Mouse (Mus musculus) cerebellum, adult 9-10 months (tissue): Measurements from ENCODE around the gene Cep170b.

Experiments
- DNase-seq: peaks from one replicate; pipeline ENCODE4 v3.0.0; 2022

The Cep170b gene

DNA sequence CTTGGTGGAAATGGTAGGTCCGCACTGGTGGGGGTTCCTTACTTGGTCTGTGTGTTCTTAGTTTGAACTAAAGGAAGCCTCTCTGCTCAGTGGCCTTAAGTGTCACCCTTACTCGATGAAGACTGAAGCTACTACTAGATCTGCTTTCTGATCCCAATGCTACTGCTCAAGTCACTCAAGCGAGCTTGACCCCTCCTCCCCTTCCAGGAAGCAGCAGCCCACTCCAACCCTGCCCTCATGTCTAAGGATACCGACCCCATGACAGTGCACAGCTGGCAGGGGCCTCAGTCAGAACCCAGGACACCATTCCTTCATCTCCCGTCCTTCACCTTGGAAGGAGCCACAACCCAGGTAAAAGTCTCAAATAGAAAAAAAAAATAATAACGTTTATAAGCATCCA lies at the start of gene Cep170b:
TSS of gene Cep170b (plus strand) at position 240 of the 400 bp plus-strand sequence.
- DNase-seq, result no peak

DNA sequence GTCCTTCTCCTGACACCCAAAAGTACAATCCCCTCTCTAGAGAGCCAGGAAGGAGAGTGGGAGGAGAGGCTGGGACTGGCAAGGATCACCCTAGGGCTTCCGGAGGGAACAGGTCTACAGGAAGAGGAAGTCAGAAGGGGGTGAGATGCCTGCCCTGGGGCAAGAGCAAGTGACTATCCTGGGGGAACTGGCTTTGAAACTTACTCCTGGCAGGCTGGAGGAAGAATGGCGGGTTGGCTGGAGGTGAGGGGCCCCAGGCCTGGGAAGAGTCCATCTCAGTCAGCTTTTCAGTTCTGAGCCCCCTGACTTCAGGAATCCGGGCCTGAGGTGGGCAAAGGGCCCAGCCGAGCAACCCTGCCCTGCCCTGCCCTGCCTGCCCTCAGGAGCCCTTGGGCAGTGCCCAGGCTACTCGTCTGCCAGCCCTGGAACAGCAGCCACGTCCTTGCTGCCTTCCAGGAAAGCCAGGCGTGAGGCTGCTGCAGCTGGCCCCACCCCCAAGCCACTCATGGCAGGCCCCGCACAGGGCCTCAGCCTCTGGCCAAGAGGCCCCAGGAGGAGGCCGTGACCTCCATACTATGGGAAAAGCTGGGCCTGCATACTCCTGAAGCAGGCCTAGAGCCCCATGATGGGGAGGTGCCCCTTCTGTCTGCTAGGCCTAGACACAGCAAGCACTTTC lies 49.4 kb upstream of the Cep170b start:
- DNase-seq, result no peak

DNA sequence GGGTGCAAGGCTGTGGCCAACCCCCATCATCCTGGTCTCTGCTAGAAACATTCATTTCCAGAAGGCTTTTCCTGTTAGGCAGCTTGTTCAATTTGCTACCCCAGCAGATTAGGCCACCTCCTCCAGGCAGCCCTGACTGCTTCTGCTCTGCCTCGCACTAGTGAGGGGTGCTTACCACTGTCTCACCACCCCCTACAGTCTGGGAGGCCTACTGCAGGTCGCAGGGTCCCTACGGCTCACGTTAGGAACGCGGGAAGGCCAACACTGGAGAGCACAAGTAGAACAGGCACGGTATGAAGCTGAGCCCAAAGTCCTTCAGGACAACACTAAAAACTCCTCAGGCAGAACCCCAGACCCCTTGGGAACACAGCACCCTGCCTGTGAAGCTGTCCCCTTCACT lies 48.4 kb upstream of the Cep170b start:
- DNase-seq, result no peak

- no peak for DNase-seq
Measured at GRCm38 (mm10) chr12:112672744-112673575, 47.3 kb upstream of the Cep170b start.

- peak; percentile 46 for DNase-seq
Measured at GRCm38 (mm10) chr12:112673576-112674091, 46.6 kb upstream of the Cep170b start.

DNA sequence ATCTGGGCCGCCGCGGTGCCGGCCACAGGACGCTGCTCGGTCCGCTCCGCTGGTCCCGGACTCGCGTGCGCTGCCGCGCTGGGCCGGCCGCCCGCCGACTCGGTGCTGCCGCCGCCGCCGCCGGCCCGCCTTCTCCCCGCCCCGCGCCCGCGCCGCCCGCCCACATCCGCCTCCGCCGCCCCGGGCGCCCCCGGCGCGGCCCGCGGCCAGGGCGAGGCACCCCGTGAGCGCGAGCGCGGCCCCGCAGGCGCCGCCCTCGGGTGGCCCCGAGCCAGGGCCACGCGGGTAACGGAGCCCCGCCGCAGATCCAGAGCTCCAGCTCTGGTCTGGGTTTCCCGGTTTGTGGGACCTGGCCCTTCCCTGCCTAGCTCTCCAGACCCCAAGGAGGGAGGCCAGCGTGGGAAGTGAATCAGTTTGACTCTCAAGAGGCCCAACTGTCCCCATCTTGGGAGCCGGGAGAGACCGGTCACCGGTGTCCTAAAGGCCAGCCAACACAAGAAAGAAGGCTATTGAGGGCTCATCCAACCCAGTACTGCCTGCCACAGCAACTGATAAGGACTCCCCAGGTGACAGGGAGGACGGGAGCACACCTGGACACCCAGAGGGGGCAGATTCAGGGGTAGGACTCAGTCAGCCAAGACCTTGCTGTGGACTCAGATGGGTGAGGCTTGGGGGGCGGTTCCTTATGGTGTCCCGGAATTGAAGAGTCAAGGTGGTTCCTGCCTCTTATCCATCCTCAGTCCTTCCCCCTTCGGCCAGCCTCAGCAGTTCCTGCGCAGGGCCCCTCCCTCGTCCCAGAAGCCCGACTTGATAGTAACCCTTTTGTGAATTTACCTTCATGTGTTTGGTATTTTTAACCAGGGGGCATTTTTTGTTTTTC lies 45.9 kb upstream of the Cep170b start, which contains the start of gene Akt1:
TSS of gene Akt1 (minus strand) at position 753 of the 880 bp plus-strand sequence.
- DNase-seq, result peak; percentile 68

GRCm38 (mm10) chr12:112675245-112676035 lies 44.8 kb upstream of the Cep170b start:
- peak; percentile 88 for DNase-seq

DNA sequence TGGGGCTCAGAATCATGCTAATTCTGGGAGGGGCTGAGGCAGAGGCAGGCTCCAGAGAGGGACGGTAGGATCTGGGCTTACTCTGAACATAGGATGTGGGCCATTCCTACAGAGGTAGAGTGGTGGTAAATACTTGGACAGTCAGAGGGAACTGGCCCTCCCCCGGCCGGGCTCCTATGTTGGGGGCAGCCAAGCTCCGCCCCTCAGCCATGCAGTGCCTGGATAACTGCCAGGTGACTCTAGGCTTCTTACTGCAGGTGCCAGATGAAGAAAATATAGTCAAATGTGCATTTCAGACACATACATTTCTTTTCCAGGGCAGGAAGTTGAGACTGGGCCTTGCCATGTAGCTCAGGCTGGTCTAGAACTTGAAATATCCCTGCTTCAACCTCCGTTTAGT lies 43.2 kb upstream of the Cep170b start:
- DNase-seq, result peak; percentile 47

- no peak for DNase-seq
Measured at GRCm38 (mm10) chr12:112677943-112678554, 42.2 kb upstream of the Cep170b start.

- DNase-seq, result no peak
Measured at GRCm38 (mm10) chr12:112678555-112679026, 41.7 kb upstream of the Cep170b start, which contains the start of gene Zbtb42. Gene Zbtb42, plus strand, starts transcription at chr12:112678828.

GRCm38 (mm10) chr12:112679027-112679996 lies 40.9 kb upstream of the Cep170b start:
- no peak for DNase-seq

DNA sequence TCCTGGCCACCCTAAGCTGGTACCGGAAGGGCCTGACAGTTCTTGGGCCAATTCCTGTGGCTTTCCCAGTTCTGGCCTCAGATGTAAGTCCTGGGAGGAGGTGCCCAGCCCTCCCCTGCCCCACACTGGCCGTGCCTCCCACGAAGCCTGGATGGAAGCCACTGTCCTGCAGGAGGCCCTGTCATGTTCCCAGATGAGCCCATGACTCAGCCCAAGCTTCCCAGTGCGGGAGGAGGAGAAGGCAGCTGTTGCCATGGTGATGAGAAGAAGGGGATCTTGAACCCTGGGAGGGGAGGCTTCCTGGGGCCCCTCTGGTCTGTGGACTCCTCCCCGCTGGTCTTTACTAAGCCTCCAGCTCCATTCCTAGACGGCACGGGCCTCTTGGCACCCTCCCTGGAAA lies 36.9 kb upstream of the Cep170b start:
- no peak for DNase-seq

- DNase-seq, result no peak
Measured at GRCm38 (mm10) chr12:112688458-112688857, 31.8 kb upstream of the Cep170b start.

- peak; percentile 94 for DNase-seq
Measured at GRCm38 (mm10) chr12:112693185-112694126, 26.8 kb upstream of the Cep170b start.

GRCm38 (mm10) chr12:112694127-112694475 lies 26.2 kb upstream of the Cep170b start:
- no peak for DNase-seq

GRCm38 (mm10) chr12:112696806-112697425 lies 23.3 kb upstream of the Cep170b start:
- DNase-seq, result no peak

DNA sequence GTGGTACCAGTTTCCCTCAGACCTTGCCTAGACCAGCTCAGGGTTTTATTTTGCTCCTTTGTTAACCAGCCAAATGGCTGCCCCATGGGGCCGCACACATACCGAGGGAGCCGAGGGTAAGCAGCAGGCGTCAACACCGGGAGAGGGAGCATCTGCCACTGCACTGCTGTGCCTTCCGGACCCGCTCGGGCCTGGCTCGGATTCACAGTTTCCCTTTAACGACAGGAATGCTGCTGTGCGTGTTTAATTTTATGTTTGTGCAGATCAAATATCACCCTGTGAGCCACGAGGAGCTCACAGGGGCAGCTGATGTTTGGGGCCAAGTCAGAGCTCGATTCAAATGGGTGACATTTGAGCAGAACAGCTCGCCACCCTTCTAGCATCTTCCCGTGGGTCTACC lies 19.7 kb upstream of the Cep170b start:
- no peak for DNase-seq
